Mouse (Mus musculus): ENCODE results near the gene Aqp7. TPM values are rescaled to one million over a fixed set of nuclear protein-coding genes. Genes with fewer than 3 reads are reported as not detected.

Aqp7 gene
- polyA plus RNA-seq, 1 experiment, result not detected

- Histone ChIP-seq H3K4me3 (replicated peaks) (no peak overlapping the region), H3K9me3 (ENCODE audit: control insufficient read depth, low read length) (no peaks in the 10 kb centered on the region), H3K4me1 (ENCODE audit: control insufficient read depth) (peaks cover 44% of the 10 kb centered on the region), H3K27me3 (ENCODE audit: control insufficient read depth) (no peaks in the 10 kb centered on the region), H3K36me3 (ENCODE audit: control insufficient read depth) (peaks cover 100% of the 10 kb centered on the region)
- no peak for TF ChIP-seq TAL1 (IDR thresholded peaks at IDR 0.05; ENCODE audit: low read length)
- no peak for TF ChIP-seq GATA1 (IDR thresholded peaks at IDR 0.05; ENCODE audit: low read length)
Observed at GRCm38 (mm10) chr4:40997916-40998315, 50.0 kb downstream of the Aqp7 start.

DNA sequence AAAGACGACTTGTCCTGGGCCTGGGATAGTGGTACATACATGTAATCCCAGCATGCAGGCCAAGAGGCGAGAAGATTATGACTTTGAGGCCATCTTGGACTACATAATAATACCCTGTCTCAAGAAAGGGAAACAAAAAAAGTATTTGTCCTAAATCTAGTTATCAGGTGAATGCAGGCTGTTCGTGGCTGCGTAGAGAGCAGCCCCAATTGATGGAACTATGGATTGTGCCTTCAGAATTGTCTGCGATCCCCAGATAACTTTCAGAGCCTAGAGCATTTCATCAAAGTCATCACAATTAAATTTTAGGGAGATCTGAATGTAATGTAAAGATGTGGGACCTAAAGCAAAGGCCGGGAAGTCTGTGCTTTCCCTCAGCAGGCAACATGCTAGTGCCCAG lies 51.6 kb downstream of the Aqp7 start:
- TF ChIP-seq GATA1 (IDR thresholded peaks at IDR 0.05; ENCODE audit: low read length), result no peak
- no peak for TF ChIP-seq TAL1 (IDR thresholded peaks at IDR 0.05; ENCODE audit: low read length)
- H3K4me1 ChIP-seq (ENCODE audit: control insufficient read depth), result peaks cover 44% of the 10 kb centered on the region

GRCm38 (mm10) chr4:40989633-40990032 lies 58.3 kb downstream of the Aqp7 start:
- no peak overlapping the region for H3K4me3 ChIP-seq (replicated peaks)
- no peaks in the 10 kb centered on the region for H3K9me3 ChIP-seq (ENCODE audit: control insufficient read depth, low read length)
- H3K36me3 ChIP-seq (ENCODE audit: control insufficient read depth), result peaks cover 98% of the 10 kb centered on the region
- TF ChIP-seq GATA1 (IDR thresholded peaks at IDR 0.05; ENCODE audit: low read length) (no peak), TAL1 (IDR thresholded peaks at IDR 0.05; ENCODE audit: low read length) (no peak)
- H3K27me3 ChIP-seq (ENCODE audit: control insufficient read depth), result no peaks in the 10 kb centered on the region
- H3K4me1 ChIP-seq (ENCODE audit: control insufficient read depth), result no peaks in the 10 kb centered on the region

More for the DNA sequence above, 51.6 kb downstream of the Aqp7 start:
- H3K4me3 ChIP-seq (replicated peaks), result no peak overlapping the region
- no peaks in the 10 kb centered on the region for H3K27me3 ChIP-seq (ENCODE audit: control insufficient read depth)
- peaks cover 99% of the 10 kb centered on the region for H3K36me3 ChIP-seq (ENCODE audit: control insufficient read depth)
- H3K9me3 ChIP-seq (ENCODE audit: control insufficient read depth, low read length), result no peaks in the 10 kb centered on the region

- no peaks in the 10 kb centered on the region for H3K9me3 ChIP-seq (ENCODE audit: control insufficient read depth, low read length)
- H3K36me3 ChIP-seq (ENCODE audit: control insufficient read depth), result peaks cover 99% of the 10 kb centered on the region
- TF ChIP-seq TAL1 (IDR thresholded peaks at IDR 0.05; ENCODE audit: low read length), result no peak
- no peak for TF ChIP-seq GATA1 (IDR thresholded peaks at IDR 0.05; ENCODE audit: low read length)
- no peaks in the 10 kb centered on the region for H3K27me3 ChIP-seq (ENCODE audit: control insufficient read depth)
- H3K4me3 ChIP-seq (replicated peaks), result no peak overlapping the region
- peaks cover 6% of the 10 kb centered on the region for H3K4me1 ChIP-seq (ENCODE audit: control insufficient read depth)
Observed at GRCm38 (mm10) chr4:40983686-40984085, 64.3 kb downstream of the Aqp7 start.

Other genes starting within 250 kb of the Aqp7 start
- 2.3 and 2.7 TPM in 2 replicates for gene B4galt1, start 194.1 kb downstream of the Aqp7 start, polyA plus RNA-seq (2012)
- not detected in 2 replicates for gene Spink4, start 128.1 kb downstream of the Aqp7 start, polyA plus RNA-seq (2012)
- gene Bag1, start 99.8 kb downstream of the Aqp7 start, polyA plus RNA-seq (2012), result 54.9 and 66.0 TPM in 2 replicates
- gene Chmp5, start 99.7 kb downstream of the Aqp7 start, polyA plus RNA-seq (2012), result 0.53 and 0.67 TPM in 2 replicates
- 0.58 and 0.69 TPM in 2 replicates for gene Nfx1, start 77.2 kb downstream of the Aqp7 start, polyA plus RNA-seq (2012)
- 3.0 and 4.8 TPM in 2 replicates for gene Aqp3, start 50.0 kb upstream of the Aqp7 start, polyA plus RNA-seq (2012)
- 1.3 and 1.6 TPM in 2 replicates for gene Nol6, start 76.3 kb upstream of the Aqp7 start, polyA plus RNA-seq (2012)
- 15.9 and 16.5 TPM in 2 replicates for gene Ube2r2, start 87.6 kb upstream of the Aqp7 start, polyA plus RNA-seq (2012)
- 60.5 and 63.9 TPM in 2 replicates for gene Ubap2, start 227.0 kb upstream of the Aqp7 start, polyA plus RNA-seq (2012)

All from erythroblast, embryonic 14.5 days (primary cell).